Mouse (Mus musculus) bone marrow, adult 2 months (tissue): ENCODE measurements around the gene Themis2.

Experiments used
- CTCF ChIP-seq: fragments of 200-500 bp; IDR thresholded peaks from 2 replicates; pipeline ENCODE4 v1.5.1; 2011; ENCODE audit warnings: low read length, control low read depth; ENCODE audit not compliant: control insufficient read depth, insufficient read depth
- POLR2A ChIP-seq: fragments of 200-500 bp; IDR thresholded peaks from 2 replicates; pipeline ENCODE4 v1.6.1; 2011; ENCODE audit warnings: low read depth, mild to moderate bottlenecking, control low read depth, low read length, borderline replicate concordance; ENCODE audit not compliant: control insufficient read depth

- TF ChIP-seq CTCF, result no peak
- no peak for TF ChIP-seq POLR2A
Measured at GRCm38 (mm10) chr4:132748778-132749177, 47.4 kb downstream of the Themis2 start.
